Mouse (Mus musculus): ENCODE results near the gene Prkcb. TPM values are rescaled to one million over a fixed set of nuclear protein-coding genes. Genes with fewer than 3 reads are reported as not detected.

Prkcb gene
- polyA plus RNA-seq, 1 experiment from 2014 or later = 5.7 TPM

DNA sequence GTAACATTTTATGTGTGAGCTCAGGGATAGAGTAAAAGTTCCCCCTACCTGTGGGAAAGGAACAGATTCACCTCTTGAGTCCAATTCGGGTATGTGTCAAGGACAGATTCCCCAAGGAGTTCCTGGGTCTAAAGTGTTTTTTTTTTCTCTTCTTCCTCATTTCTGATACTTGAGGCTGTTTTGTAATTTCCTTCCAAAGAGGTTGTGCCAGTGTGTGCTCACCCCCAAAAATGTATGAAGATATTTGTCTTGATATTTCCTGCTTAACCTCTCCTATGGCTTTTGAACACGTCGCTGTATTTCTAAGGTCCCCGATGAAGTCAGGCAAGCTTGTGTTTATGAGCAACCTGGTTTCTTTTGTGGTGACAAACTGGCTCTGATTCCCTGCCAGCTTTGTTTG is 30.0 kb upstream of the Prkcb start:
- Histone ChIP-seq H3K36me3 (no peaks in the 10 kb centered on the region), H3K27me3 (ENCODE audit: low read depth, poor library complexity, severe bottlenecking) (no peaks in the 10 kb centered on the region), H3K27ac (replicated peaks) (no peak overlapping the region), H3K4me3 (no peak overlapping the region), H3K4me1 (no peaks in the 10 kb centered on the region), H3K9me3 (replicated peaks) (no peaks in the 10 kb centered on the region)
- WGBS = 79% methylated on average over 4 of the region's 4 CpGs
- no peak for DNase-seq (ENCODE audit: low spot score)

DNA sequence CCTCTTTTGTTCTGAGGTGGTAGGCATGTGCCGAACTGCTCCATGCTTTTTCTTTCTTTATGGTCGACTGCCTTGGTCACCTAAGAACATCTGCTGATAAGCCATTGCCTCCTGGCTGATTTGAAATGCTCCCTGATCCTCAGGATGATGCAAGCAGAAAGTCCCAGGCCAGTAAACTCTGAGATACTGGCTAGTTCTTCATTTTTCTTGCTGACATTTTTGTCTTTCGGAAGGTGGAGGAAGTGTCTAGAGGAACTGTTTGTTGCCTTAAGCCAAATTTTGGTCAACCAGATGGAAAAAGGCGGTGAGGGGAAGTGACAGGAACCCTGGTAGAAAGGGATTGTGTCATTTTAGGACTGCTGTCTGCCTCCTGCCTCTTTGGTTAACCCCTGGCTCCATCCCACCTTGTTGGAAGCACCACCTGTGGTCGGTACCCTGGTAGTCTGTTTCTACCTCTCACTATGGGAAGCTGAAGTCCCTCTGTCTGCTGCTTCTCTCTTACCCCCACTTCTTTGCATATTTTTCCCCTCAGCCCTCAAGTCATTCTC is 28.4 kb upstream of the Prkcb start:
- DNase-seq (ENCODE audit: low spot score) = no peak
- Histone ChIP-seq H3K36me3 (no peaks in the 10 kb centered on the region), H3K4me1 (no peaks in the 10 kb centered on the region), H3K4me3 (no peak overlapping the region), H3K27ac (replicated peaks) (no peak overlapping the region), H3K9me3 (replicated peaks) (no peaks in the 10 kb centered on the region), H3K27me3 (ENCODE audit: low read depth, poor library complexity, severe bottlenecking) (no peaks in the 10 kb centered on the region)
- WGBS = 89% methylated on average over 5 of the region's 5 CpGs

DNA sequence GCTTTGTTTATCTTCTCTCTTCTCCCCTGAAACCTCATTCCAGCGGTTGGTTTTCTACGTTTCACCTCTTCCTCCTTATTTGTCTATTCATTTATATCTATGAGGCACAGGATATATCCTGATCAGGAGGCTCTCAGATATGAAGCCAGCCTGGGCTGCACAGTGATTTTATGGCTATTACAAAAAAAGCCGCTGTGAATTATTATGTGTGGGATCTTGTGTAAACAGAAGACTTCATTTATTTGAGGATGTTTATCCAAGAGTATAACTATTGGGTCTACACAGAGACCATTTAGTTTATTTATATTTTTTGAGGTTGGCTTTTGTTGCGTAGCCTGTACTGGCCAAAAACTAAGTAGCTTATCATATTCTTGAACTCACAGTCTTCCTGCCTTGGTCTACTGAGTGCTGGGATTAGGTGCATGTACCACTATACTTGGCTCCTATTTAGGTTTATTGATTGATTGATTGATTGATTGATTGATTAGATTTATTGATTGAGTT is 19.5 kb upstream of the Prkcb start:
- no peak overlapping the region for H3K27ac ChIP-seq (replicated peaks)
- no peaks in the 10 kb centered on the region for H3K36me3 ChIP-seq
- 92% methylated on average over 4 of the region's 4 CpGs for WGBS
- no peak for DNase-seq (ENCODE audit: low spot score)
- H3K4me3 ChIP-seq = no peak overlapping the region
- H3K27me3 ChIP-seq (ENCODE audit: low read depth, poor library complexity, severe bottlenecking) = no peaks in the 10 kb centered on the region
- H3K9me3 ChIP-seq (replicated peaks) = no peaks in the 10 kb centered on the region
- H3K4me1 ChIP-seq = no peaks in the 10 kb centered on the region

DNA sequence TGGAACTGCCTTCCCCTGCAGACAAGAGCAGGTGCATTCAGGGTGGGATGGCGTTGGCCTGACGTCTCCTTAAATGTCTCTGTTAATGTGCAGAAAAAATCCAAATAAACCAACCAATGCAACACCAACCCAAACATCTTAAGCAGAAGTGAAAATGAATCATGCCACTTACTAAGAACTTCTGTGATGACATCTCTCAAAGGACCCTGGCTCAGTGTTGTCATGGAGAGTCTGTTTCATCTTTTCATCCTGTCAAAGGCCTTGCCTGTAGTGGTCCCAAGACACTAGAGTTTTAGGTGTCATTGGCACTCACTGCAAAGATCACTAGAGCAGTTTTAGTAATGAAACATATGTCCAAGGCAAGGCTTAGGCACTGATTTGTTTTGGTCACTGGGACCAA is 16.2 kb upstream of the Prkcb start:
- H3K9me3 ChIP-seq (replicated peaks) = no peaks in the 10 kb centered on the region

DNA sequence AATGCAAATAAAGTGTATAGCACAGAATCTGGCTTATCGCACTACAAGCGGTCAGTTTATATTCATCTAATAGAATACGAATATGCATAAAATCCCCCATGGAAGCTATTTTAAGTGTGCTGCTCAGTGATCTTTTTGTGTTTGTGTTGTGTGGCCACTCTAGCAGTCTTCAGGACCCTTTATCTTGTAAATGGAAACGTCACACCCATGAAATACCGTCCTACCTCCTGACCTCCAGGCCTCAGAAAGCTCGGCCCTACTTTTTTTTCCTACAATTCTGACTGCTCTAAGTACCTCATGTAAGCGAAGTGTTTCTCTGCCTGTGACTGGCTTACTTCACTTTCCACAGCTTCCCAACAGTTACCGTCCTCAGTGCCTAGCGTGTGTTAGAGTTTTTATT is 9.0 kb upstream of the Prkcb start:
- Histone ChIP-seq H3K36me3 (no peaks in the 10 kb centered on the region), H3K9me3 (replicated peaks) (no peaks in the 10 kb centered on the region), H3K27ac (replicated peaks) (no peak overlapping the region), H3K4me3 (no peak overlapping the region), H3K27me3 (ENCODE audit: low read depth, poor library complexity, severe bottlenecking) (no peaks in the 10 kb centered on the region), H3K4me1 (no peaks in the 10 kb centered on the region)
- no peak for DNase-seq (ENCODE audit: low spot score)
- 91% methylated on average over 9 of the region's 9 CpGs for WGBS

More for the DNA sequence above, 16.2 kb upstream of the Prkcb start:
- H3K4me1 ChIP-seq = no peaks in the 10 kb centered on the region
- WGBS = 93% methylated on average over 2 of the region's 2 CpGs
- H3K36me3 ChIP-seq = no peaks in the 10 kb centered on the region
- H3K27ac ChIP-seq (replicated peaks) = no peak overlapping the region
- no peak for DNase-seq (ENCODE audit: low spot score)
- no peak overlapping the region for H3K4me3 ChIP-seq
- H3K27me3 ChIP-seq (ENCODE audit: low read depth, poor library complexity, severe bottlenecking) = no peaks in the 10 kb centered on the region

DNA sequence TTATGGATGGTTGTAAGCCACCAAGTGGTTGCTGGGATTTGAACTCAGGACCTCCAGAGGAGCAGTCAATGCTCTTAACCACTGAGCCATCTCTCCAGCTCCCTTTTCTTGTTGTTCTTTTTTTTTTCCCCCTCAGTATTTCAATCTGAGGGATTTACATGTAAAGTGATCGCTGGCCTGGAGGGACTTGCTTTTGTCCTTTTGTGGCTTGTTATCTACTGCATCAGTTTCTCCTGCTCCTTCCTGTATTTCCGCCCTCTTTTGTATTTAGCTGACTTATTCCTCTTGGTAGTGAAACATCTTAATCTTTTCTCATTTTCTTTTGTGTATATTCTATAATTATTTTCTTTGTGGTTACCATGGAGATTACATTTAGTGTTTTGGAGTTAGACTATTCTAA is 8.2 kb upstream of the Prkcb start:
- H3K4me1 ChIP-seq = no peaks in the 10 kb centered on the region
- no peaks in the 10 kb centered on the region for H3K27me3 ChIP-seq (ENCODE audit: low read depth, poor library complexity, severe bottlenecking)
- H3K9me3 ChIP-seq (replicated peaks) = no peaks in the 10 kb centered on the region
- H3K36me3 ChIP-seq = no peaks in the 10 kb centered on the region
- DNase-seq (ENCODE audit: low spot score) = no peak
- no peak overlapping the region for H3K27ac ChIP-seq (replicated peaks)
- WGBS = 67% methylated on average over 2 of the region's 2 CpGs
- no peak overlapping the region for H3K4me3 ChIP-seq

DNA sequence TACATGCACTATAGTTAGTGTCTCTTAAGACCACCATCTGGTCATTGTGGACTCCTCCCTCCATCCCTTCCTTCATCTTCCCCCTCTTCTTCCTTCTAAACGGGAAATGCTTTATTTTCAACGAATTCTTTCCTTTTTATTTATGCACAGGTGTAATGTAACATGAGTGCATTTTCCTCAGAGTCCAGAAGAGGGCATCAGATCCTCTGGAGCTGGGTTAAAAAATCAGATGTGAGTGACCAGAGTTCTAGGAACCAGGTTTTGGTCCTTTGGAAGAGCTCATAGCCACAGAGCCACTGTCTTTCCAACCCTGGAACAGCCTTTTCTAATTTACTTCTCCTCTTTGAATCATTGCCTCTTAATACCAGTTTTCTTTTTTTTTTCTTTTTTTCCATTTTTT is 6.0 kb upstream of the Prkcb start:
- WGBS = 89% methylated on average over 2 of the region's 2 CpGs
- DNase-seq (ENCODE audit: low spot score) = no peak
- H3K4me1 ChIP-seq = no peaks in the 10 kb centered on the region

DNA sequence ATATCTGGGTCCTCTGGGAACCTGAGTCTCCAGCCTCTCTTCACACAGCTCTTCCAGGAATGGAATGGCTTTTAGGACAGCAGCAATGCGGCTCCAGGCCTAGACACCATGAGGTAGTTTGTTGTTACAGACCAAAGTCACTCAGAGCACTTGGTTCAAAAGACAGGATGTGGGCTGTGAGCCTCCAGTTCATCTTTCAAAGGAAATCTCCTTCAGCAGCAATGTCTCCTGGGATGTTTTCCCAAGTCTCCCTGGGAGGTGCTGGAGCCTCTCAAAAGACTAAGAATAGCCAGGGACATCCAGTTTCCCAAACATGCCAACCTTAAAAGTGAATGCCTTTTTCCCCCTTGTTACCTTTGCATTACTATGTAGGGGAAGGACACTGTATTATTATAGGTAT is 1.3 kb upstream of the Prkcb start:
- H3K27ac ChIP-seq (replicated peaks) = no peak overlapping the region
- DNase-seq (ENCODE audit: low spot score) = no peak
- H3K9me3 ChIP-seq (replicated peaks) = no peaks in the 10 kb centered on the region
- H3K36me3 ChIP-seq = no peaks in the 10 kb centered on the region
- H3K4me1 ChIP-seq = peaks cover 22% of the 10 kb centered on the region
- peaks cover 50% of the 10 kb centered on the region for H3K27me3 ChIP-seq (ENCODE audit: low read depth, poor library complexity, severe bottlenecking)
- no peak overlapping the region for H3K4me3 ChIP-seq
- WGBS = 60% methylated on average over 1 of the region's 1 CpGs

More for the DNA sequence above, 6.0 kb upstream of the Prkcb start:
- no peaks in the 10 kb centered on the region for H3K9me3 ChIP-seq (replicated peaks)
- H3K36me3 ChIP-seq = no peaks in the 10 kb centered on the region
- peaks cover 5% of the 10 kb centered on the region for H3K27me3 ChIP-seq (ENCODE audit: low read depth, poor library complexity, severe bottlenecking)
- H3K27ac ChIP-seq (replicated peaks) = no peak overlapping the region
- H3K4me3 ChIP-seq = no peak overlapping the region

DNA sequence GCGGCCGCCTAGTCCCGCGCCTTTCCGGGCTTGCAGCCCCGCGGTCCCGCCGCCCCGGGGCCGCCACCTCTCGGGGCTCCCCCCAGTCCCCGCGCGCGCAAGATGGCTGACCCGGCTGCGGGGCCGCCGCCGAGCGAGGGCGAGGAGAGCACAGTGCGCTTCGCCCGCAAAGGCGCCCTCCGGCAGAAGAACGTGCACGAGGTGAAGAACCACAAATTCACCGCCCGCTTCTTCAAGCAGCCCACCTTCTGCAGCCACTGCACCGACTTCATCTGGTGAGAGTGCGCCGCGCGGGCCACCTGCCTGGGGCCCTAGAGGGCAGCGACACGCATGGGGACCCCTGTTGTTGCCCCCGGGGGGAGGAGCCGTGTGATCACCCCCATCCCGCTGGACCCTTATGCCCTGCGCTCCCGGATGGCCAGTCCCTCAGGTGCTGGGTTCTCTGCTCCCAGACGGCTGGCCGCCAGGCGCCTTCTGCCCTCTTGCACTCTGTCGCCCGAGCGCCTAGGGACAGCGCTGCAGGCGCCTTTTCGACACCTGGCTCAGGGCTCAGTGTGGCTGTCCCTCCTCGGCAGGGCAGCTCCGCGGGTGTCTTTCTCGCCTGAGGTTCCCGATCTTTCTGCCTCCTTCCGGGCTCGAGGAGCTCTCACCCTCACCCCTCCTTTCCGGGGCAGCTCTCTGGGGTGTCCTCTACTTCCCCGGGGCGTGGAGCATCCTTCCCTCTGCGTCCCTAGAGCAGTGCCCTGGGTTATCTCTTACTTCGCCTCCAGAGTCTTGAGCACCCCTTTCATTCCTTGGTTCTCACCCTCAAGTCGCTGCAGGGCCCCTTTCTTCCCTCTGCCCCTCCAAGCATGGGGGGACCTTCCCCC is 926 bp downstream of the Prkcb start:
- H3K27me3 ChIP-seq (ENCODE audit: low read depth, poor library complexity, severe bottlenecking) = peaks cover 52% of the 10 kb centered on the region
- DNase-seq (ENCODE audit: low spot score) = no peak
- under 1% methylated on average over 66 of the region's 66 CpGs for WGBS
- no peaks in the 10 kb centered on the region for H3K9me3 ChIP-seq (replicated peaks)
- H3K36me3 ChIP-seq = no peaks in the 10 kb centered on the region
- H3K4me1 ChIP-seq = peaks cover 22% of the 10 kb centered on the region
- H3K4me3 ChIP-seq = peak overlapping the region; percentile 75
- peak overlapping the region; percentile 61; the same call in 1 of the 2 replicates for H3K27ac ChIP-seq (replicated peaks)

DNA sequence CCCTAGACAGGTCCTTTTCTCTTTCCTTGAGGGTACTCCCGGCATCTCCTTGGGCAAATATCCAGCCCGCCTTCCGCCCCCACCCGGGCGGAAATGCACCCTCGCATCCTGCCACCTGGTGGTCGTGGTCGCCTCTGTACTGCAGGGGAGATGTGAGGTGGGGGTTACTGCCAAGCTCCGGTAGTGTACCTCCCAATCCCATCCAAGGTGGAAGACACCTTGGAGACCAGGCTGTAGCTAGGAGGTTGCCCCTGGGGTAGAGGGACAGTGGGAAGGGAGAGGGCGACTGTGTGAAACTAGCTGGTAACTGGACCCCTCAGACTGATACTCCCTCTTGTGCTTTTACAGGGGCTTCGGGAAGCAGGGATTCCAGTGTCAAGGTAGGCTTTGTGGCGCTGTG is 1.6 kb downstream of the Prkcb start:
- 12% methylated on average over 12 of the region's 12 CpGs for WGBS
- H3K36me3 ChIP-seq = no peaks in the 10 kb centered on the region
- DNase-seq (ENCODE audit: low spot score) = peak; percentile 22
- no peak overlapping the region for H3K27ac ChIP-seq (replicated peaks)
- peak overlapping the region; percentile 75 for H3K4me3 ChIP-seq
- H3K9me3 ChIP-seq (replicated peaks) = no peaks in the 10 kb centered on the region
- peaks cover 22% of the 10 kb centered on the region for H3K4me1 ChIP-seq
- peaks cover 52% of the 10 kb centered on the region for H3K27me3 ChIP-seq (ENCODE audit: low read depth, poor library complexity, severe bottlenecking)

DNA sequence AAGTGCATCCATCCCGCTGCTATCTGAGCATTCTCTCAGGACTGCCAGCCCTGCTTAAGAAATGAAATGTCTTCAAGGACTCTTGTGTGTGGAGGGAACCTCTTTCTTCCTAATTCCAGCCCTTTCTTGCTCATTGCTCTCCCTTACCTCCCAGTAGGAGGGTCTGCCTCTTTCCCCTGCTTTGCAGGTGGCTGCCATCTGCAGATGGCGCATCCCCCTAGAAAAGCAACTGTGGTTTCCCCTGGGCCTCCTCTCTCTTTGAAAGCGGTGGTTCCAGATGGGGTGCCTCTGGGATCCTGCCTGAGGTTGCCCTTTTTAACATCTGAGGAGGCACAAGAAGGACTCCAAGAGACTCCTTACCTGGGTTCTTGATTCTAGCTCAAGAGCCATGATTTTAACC is 2.2 kb downstream of the Prkcb start:
- Histone ChIP-seq H3K36me3 (no peaks in the 10 kb centered on the region), H3K27ac (replicated peaks) (no peak overlapping the region), H3K9me3 (replicated peaks) (no peaks in the 10 kb centered on the region), H3K4me3 (no peak overlapping the region; the same call in 1 of the 2 replicates), H3K27me3 (ENCODE audit: low read depth, poor library complexity, severe bottlenecking) (peaks cover 52% of the 10 kb centered on the region), H3K4me1 (peaks cover 22% of the 10 kb centered on the region)
- 66% methylated on average over 3 of the region's 3 CpGs for WGBS
- DNase-seq (ENCODE audit: low spot score) = no peak

DNA sequence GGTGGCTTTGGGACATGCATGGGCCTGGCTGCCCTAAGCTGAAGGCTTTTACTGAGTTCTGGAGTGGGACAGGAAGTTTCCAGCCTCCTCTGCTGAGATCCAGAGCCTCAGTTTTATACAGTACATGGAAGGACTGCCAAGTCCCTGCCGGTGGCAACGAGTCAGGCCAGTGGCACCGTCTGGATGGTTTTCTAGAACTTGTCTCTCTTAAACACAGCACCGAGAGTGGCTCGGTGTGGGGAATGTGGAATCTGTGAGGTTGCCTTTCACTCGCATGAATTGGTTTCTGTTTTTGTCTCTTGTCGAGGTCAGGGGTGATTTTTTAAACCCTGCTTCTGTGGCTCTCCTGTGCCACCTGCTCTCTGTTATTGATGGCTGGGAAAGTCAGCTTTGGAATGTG is 3.6 kb downstream of the Prkcb start:
- Histone ChIP-seq H3K36me3 (no peaks in the 10 kb centered on the region), H3K4me1 (peaks cover 22% of the 10 kb centered on the region), H3K4me3 (no peak overlapping the region), H3K27ac (replicated peaks) (no peak overlapping the region), H3K9me3 (replicated peaks) (no peaks in the 10 kb centered on the region), H3K27me3 (ENCODE audit: low read depth, poor library complexity, severe bottlenecking) (peaks cover 51% of the 10 kb centered on the region)
- 77% methylated on average over 7 of the region's 7 CpGs for WGBS
- no peak for DNase-seq (ENCODE audit: low spot score)

DNA sequence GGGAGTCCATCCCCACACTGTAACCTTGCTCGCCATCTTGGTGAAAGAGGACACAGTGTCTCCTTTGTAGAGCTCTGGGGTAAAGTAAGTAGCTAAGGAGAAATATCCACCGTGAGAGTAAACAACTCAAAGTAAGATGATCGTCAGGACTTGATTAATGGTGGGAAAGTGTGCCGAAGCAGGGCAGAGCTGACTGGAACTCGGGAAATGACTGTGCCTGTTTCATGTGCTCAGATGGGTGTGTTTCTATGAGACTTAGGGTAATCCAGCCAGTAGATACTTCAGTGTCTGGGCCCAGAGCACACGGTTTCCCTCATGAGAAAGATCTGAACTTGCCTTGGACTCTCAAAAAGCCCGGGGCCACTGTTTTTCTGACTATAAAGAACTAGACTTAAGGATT is 5.6 kb downstream of the Prkcb start:
- no peaks in the 10 kb centered on the region for H3K36me3 ChIP-seq
- no peak overlapping the region for H3K4me3 ChIP-seq
- no peaks in the 10 kb centered on the region for H3K9me3 ChIP-seq (replicated peaks)
- WGBS = 86% methylated on average over 7 of the region's 7 CpGs
- no peak for DNase-seq (ENCODE audit: low spot score)
- peaks cover 32% of the 10 kb centered on the region for H3K27me3 ChIP-seq (ENCODE audit: low read depth, poor library complexity, severe bottlenecking)
- H3K4me1 ChIP-seq = peaks cover 15% of the 10 kb centered on the region
- no peak overlapping the region for H3K27ac ChIP-seq (replicated peaks)
